Mouse (Mus musculus) midbrain, embryonic 11.5 days (tissue): Measurements from ENCODE around the gene Tep1. TPM values are rescaled to one million over a fixed set of nuclear protein-coding genes. Genes with fewer than 3 reads are reported as not detected.

ENCODE experiments used
- ATAC-seq: fragments of 200-750 bp; cut with Nextera tagmentation; 2 replicates; pipeline ENCODE4 v1.8.0; 2017; ENCODE audit warnings: moderate TSS enrichment, moderate library complexity; ENCODE audit not compliant: low FRiP score
- DNase-seq: peaks from one replicate; pipeline ENCODE4 v3.0.0; 2015; ENCODE audit warnings: low spot score; ENCODE audit errors: missing footprints
- H3K27ac ChIP-seq: fragments of 300-500 bp; sonication (generic); 2 replicates; pipeline ENCODE4 v1.5.1; 2014; ENCODE audit warnings: low read depth, low read length
- H3K27me3 ChIP-seq: fragments of 300-500 bp; sonication (generic); 2 replicates; pipeline ENCODE4 v1.6.1; 2014; ENCODE audit warnings: mild to moderate bottlenecking, low read length, moderate library complexity, mixed read lengths; ENCODE audit not compliant: control insufficient read depth, insufficient read depth
- H3K36me3 ChIP-seq: fragments of 300-500 bp; sonication (generic); 2 replicates; pipeline ENCODE4 v1.6.1; 2014; ENCODE audit warnings: mild to moderate bottlenecking, low read length, moderate library complexity, mixed read lengths; ENCODE audit not compliant: control insufficient read depth, insufficient read depth
- H3K4me1 ChIP-seq: fragments of 300-500 bp; sonication (generic); 2 replicates; pipeline ENCODE4 v1.6.1; 2014; ENCODE audit warnings: low read length; ENCODE audit not compliant: control insufficient read depth, insufficient read depth
- H3K4me2 ChIP-seq: fragments of 300-500 bp; sonication (generic); 2 replicates; pipeline ENCODE4 v1.6.1; 2014; ENCODE audit warnings: mild to moderate bottlenecking, moderate library complexity
- H3K4me3 ChIP-seq: fragments of 300-500 bp; sonication (generic); 2 replicates; pipeline ENCODE4 v1.5.1; 2014; ENCODE audit warnings: low read depth, low read length
- H3K9ac ChIP-seq: fragments of 300-500 bp; sonication (generic); 2 replicates; pipeline ENCODE4 v1.6.1; 2014; ENCODE audit warnings: low read length
- H3K9me3 ChIP-seq: fragments of 300-500 bp; sonication (generic); 2 replicates; pipeline ENCODE4 v1.6.1; 2016; ENCODE audit warnings: low read length; ENCODE audit not compliant: control insufficient read depth
- WGBS: fragments of 180-500 bp; shearing (Covaris S2); extraction: QIAGEN DNeasy Blood & Tissue Kit; methylation state at CpG from one replicate; pipeline ENCODE4 v1.1.7; 2014; 5-methylcytosine and 5-hydroxymethylcytosine counted together
- polyA plus RNA-seq: library from polyadenylated mRNA; unstranded; fragments of >200 nt; fragmentation: Nextera tagmentation; extraction: Ambion mirVana; gene quantifications from 2 replicates; pipeline ENCODE4 v1.2.1, GENCODE M21; 2014

Tep1 gene
- polyA plus RNA-seq, 1 experiment from 2014 or later, result 4.9 TPM

DNA sequence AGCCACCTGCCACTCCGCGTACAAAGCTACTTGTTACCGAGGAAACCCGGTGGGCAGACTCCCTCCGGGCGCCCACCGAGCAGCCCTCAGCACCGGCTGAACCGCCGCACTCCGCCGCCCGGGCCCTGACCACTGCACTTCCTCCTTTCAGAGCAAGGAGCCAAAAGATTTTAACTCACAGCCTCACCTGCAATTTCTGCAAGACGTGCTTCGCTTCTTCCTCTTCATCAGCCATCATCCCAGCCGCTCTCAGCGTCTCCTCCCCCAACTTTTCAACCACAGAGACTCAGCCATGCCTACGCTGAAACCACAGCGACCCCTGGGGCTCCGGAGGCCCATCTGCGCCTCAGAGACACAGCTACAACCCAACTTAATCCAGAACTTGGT, 85.1 kb downstream of the Tep1 start, which contains the start of gene Ttc5:
Gene Ttc5, minus strand, starts transcription at position 269 of the 387 bp plus-strand sequence.
- Histone ChIP-seq H3K4me3 (peak within 1 kb of the TSS; percentile 73), H3K9ac (peak within 1 kb of the TSS; percentile 84)
- WGBS, result 1% methylated on average over 21 of the region's 21 CpGs

DNA sequence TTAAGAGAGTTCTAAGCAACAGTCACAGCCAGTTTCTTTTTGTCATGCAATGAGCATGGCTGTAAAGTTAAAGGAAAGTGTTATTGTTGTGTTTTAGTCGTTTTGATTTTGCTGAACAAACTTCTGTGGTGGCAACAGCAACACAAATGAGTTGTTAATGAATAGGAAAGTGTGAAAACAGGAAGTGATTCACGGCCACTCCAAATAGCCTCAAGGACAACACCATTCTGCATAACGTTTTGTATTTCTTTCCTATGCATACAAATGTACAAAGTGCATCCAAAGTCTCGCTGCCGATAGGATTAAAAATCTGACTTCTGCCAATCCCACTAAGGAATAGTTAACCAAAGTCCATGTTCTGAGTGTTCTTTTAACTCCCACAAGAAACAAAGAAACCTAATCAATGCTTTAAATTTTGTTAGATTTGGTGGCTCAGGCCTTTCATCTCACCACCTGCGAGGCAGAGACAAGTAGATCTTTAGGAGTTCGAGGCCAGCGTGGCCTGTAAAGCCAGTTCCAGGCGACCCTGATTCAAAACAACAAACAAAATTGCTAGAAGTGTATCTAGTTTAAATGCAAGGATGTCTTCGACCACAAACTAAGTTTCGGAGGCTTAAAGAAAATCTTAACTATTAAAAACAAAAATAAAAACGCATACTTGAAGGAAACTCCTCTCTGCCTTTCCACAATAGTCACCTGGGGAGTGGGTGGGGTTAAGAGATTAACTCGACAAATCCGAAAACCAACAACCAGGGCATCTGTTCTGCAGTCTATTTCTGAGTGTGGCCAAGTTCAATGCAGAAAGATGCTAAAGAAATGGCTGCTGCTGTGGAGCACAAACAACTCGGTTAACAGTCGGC, 85.7 kb downstream of the Tep1 start:
- Histone ChIP-seq H3K27ac (peak overlapping the region; percentile 40; the same call in 1 of the 2 replicates), H3K9ac (peak overlapping the region; percentile 84), H3K36me3 (peaks cover 3% of the 10 kb centered on the region), H3K4me2 (peak overlapping the region; percentile 51), H3K4me3 (peak overlapping the region; percentile 73), H3K27me3 (no peaks in the 10 kb centered on the region), H3K4me1 (peaks cover 2% of the 10 kb centered on the region; the same call in 1 of the 2 replicates), H3K9me3 (no peaks in the 10 kb centered on the region)
- no peak for ATAC-seq
- peak; percentile 90 for DNase-seq
- 31% methylated on average over 16 of the region's 16 CpGs for WGBS

More for the DNA sequence above, 85.1 kb downstream of the Tep1 start, which contains the start of gene Ttc5:
- Histone ChIP-seq H3K27ac (peak within 1 kb of the TSS; percentile 40; the same call in 1 of the 2 replicates), H3K9me3 (no peaks in the 10 kb centered on the region), H3K27me3 (no peaks in the 10 kb centered on the region), H3K4me1 (peaks cover 2% of the 10 kb centered on the region; the same call in 1 of the 2 replicates), H3K36me3 (peaks cover 3% of the 10 kb centered on the region), H3K4me2 (peak within 1 kb of the TSS; percentile 51)
- peak; percentile 100 for DNase-seq
- ATAC-seq, result peak; percentile 94

DNA sequence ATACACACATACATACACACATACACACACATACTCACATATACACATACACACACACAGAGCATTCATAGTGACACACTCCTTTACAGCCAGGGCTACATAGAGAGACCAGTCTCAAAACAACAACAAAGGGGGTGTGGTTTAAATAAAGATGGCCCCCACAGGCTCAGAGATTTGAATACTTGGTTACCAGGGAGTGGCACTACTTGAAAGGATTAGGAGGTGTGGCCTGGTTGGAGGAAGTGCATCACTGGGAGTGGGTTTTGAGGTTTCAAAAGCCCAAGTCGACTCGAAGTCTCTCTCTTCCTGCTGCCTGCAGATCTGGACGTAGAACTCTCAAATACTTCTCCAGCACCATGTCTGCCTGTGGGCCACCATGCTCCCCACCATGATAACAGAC, 88.2 kb downstream of the Tep1 start:
- no peak overlapping the region for H3K9ac ChIP-seq
- no peak overlapping the region for H3K27ac ChIP-seq
- H3K36me3 ChIP-seq, result peaks cover 7% of the 10 kb centered on the region
- no peaks in the 10 kb centered on the region for H3K27me3 ChIP-seq
- H3K4me3 ChIP-seq, result no peak overlapping the region
- no peak for DNase-seq
- H3K9me3 ChIP-seq, result no peaks in the 10 kb centered on the region
- peaks cover 2% of the 10 kb centered on the region; the same call in 1 of the 2 replicates for H3K4me1 ChIP-seq
- 93% methylated on average over 3 of the region's 3 CpGs for WGBS
- no peak overlapping the region for H3K4me2 ChIP-seq
- no peak for ATAC-seq

Other genes starting within 250 kb of the Tep1 start
- not detected in 2 replicates for gene Olfr745, start 231.2 kb downstream of the Tep1 start, polyA plus RNA-seq
- gene Olfr746, start 223.5 kb downstream of the Tep1 start, polyA plus RNA-seq, result not detected in 2 replicates
- not detected in 2 replicates for gene Olfr747, start 177.4 kb downstream of the Tep1 start, polyA plus RNA-seq
- gene Olfr748, start 163.2 kb downstream of the Tep1 start, polyA plus RNA-seq, result not detected in 2 replicates
- not detected in 2 replicates for gene Olfr749, start 125.5 kb downstream of the Tep1 start, polyA plus RNA-seq
- gene Ttc5, start 85.0 kb downstream of the Tep1 start, polyA plus RNA-seq, result 102 and 105 TPM in 2 replicates
- not detected in 2 replicates for gene Ccnb1ip1, start 62.8 kb downstream of the Tep1 start, polyA plus RNA-seq
- 61.9 and 65.5 TPM in 2 replicates for gene Parp2, start 62.7 kb downstream of the Tep1 start, polyA plus RNA-seq
- gene Klhl33, start 26.9 kb upstream of the Tep1 start, polyA plus RNA-seq, result 0.15 and 0.25 TPM in 2 replicates
- gene Osgep, start 54.3 kb upstream of the Tep1 start, polyA plus RNA-seq, result 157 and 165 TPM in 2 replicates
- gene Apex1, start 54.4 kb upstream of the Tep1 start, polyA plus RNA-seq, result 401 and 413 TPM in 2 replicates
- gene Pip4p1, start 60.3 kb upstream of the Tep1 start, polyA plus RNA-seq, result 48.4 and 59.0 TPM in 2 replicates
- gene Pnp, start 60.5 kb upstream of the Tep1 start, polyA plus RNA-seq, result 73.6 and 76.3 TPM in 2 replicates
- gene Gm49342, start 74.0 kb upstream of the Tep1 start, polyA plus RNA-seq, result not detected in 2 replicates
- gene Pnp2, start 85.4 kb upstream of the Tep1 start, polyA plus RNA-seq, result 0.55 and 0.57 TPM in 2 replicates
- not detected in 2 replicates for gene Rnase10, start 137.2 kb upstream of the Tep1 start, polyA plus RNA-seq
- not detected in 2 replicates for gene Rnase9, start 171.3 kb upstream of the Tep1 start, polyA plus RNA-seq
- gene Rnase11, start 179.6 kb upstream of the Tep1 start, polyA plus RNA-seq, result not detected in 2 replicates
- not detected in 2 replicates for gene Rnase12, start 187.1 kb upstream of the Tep1 start, polyA plus RNA-seq
- gene Olfr750, start 203.9 kb upstream of the Tep1 start, polyA plus RNA-seq, result not detected in 2 replicates
- 12.3 and 14.9 TPM in 2 replicates for gene Rnase4, start 220.5 kb upstream of the Tep1 start, polyA plus RNA-seq
- gene Ang, start 220.6 kb upstream of the Tep1 start, polyA plus RNA-seq, result 1.5 and 2.4 TPM in 2 replicates
- not detected in 2 replicates for gene Eddm3b, start 243.9 kb upstream of the Tep1 start, polyA plus RNA-seq